Mouse (Mus musculus): ENCODE data around the gene Ywhae.

DNA sequence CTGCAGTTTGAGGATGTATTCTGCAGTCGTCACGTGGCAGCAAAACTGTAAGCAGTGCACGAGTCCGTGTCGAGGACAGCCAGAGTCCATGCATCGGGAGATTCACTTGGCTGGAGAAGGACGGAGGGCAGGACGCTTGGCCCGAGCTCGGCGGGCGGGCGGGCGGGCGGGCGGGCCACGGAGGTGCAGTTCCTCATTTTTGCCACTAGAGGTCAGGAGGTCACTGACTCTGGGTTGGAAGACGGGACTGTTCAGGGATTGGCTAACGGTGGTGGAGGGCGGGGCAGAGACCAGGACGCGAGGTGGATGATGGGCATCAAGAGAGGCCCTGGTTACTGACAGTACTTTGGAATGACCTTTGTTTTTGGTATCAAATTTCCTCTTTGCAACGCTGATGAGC lies 36.5 kb downstream of the Ywhae start:
- TF ChIP-seq CTCF (IDR thresholded peaks at IDR 0.05; ENCODE audit: low read depth, low read length) = peak; percentile 71
- TF ChIP-seq POLR2A (IDR thresholded peaks at IDR 0.05; ENCODE audit: extremely low read depth, insufficient read depth, low read length) = no peak

Data from liver, adult 2 months (tissue).